Mouse (Mus musculus): Measurements from ENCODE around the gene Bend5. TPM values are rescaled to one million over a fixed set of nuclear protein-coding genes. Genes with fewer than 3 reads are reported as not detected.

The Bend5 gene
- polyA plus RNA-seq, 1 experiment from 2014 or later = 17.7 TPM

DNA sequence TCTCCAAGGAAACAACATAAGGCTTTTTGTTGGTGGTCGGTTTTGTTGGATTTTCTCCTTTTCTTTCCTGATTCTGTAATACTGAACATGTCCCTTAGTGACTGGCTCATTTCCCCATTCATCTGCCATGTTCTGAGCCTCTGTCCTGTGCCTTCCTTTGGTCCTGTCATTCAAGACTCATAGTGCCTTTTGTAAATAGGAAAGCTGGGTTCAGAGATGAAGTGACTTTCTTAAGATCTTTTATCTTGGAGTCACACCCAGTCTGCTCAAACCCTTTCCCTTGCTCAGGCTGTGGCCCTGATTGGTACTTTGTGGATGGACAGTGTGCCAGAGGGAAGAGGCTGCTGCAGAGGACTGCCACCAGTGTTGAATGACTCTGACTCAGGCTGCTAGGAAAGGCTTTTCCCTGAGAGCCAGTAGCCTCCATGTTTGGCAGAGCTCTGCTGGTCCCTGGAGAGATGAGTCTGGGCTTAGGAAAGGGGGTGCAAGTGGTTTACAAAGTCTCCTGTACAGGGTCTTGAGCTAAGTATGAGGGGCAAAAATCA, 29.9 kb downstream of the Bend5 start:
- no peaks in the 10 kb centered on the region for H3K36me3 ChIP-seq (ENCODE audit: control insufficient read depth, insufficient read depth, low read length)
- WGBS (ENCODE audit: insufficient replicate concordance) = 73% methylated on average over 1 of the region's 1 CpGs
- no peaks in the 10 kb centered on the region for H3K27me3 ChIP-seq (ENCODE audit: control insufficient read depth, insufficient read depth, low read length)
- H3K9me3 ChIP-seq (replicated peaks; ENCODE audit: control insufficient read depth, low read length) = no peaks in the 10 kb centered on the region
- H3K4me2 ChIP-seq = no peak overlapping the region
- no peak overlapping the region for H3K4me3 ChIP-seq (ENCODE audit: low read depth, low read length)
- H3K9ac ChIP-seq (ENCODE audit: low read depth, low read length) = no peak overlapping the region
- ATAC-seq (replicated peaks; ENCODE audit: insufficient number of reproducible peaks, low FRiP score, low TSS enrichment) = no peak
- H3K27ac ChIP-seq (ENCODE audit: low read depth, low read length) = no peak overlapping the region
- peaks cover 2% of the 10 kb centered on the region; the same call in 1 of the 2 replicates for H3K4me1 ChIP-seq (ENCODE audit: control insufficient read depth, insufficient read depth, low read length)

DNA sequence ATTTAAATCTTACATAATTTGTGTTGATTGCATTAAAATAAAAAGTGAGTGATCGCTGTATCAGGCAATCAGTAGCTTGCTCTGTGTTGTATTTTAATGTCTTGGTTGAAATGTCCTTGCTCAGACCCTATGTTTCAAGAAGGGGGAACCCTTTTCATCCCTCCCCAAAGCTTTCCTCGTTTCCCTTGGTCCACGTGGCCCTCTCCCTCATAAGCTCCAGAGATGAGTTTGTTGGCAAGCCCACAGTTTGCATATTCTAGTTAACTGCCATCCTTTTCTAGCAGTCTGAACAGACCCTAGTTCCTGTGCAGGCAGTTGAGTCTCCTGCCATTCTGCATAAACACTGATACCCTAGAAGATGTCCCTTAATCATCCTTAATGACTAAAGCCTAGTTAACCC, 33.1 kb downstream of the Bend5 start:
- H3K9me3 ChIP-seq (replicated peaks; ENCODE audit: control insufficient read depth, low read length) = no peaks in the 10 kb centered on the region
- no peak overlapping the region for H3K4me3 ChIP-seq (ENCODE audit: low read depth, low read length)
- no peaks in the 10 kb centered on the region for H3K27me3 ChIP-seq (ENCODE audit: control insufficient read depth, insufficient read depth, low read length)
- no peak for ATAC-seq (replicated peaks; ENCODE audit: insufficient number of reproducible peaks, low FRiP score, low TSS enrichment)
- H3K9ac ChIP-seq (ENCODE audit: low read depth, low read length) = no peak overlapping the region
- H3K4me1 ChIP-seq (ENCODE audit: control insufficient read depth, insufficient read depth, low read length) = peaks cover 12% of the 10 kb centered on the region
- no peak overlapping the region for H3K4me2 ChIP-seq
- H3K36me3 ChIP-seq (ENCODE audit: control insufficient read depth, insufficient read depth, low read length) = no peaks in the 10 kb centered on the region
- 84% methylated on average over 3 of the region's 3 CpGs for WGBS (ENCODE audit: insufficient replicate concordance)
- no peak overlapping the region for H3K27ac ChIP-seq (ENCODE audit: low read depth, low read length)

DNA sequence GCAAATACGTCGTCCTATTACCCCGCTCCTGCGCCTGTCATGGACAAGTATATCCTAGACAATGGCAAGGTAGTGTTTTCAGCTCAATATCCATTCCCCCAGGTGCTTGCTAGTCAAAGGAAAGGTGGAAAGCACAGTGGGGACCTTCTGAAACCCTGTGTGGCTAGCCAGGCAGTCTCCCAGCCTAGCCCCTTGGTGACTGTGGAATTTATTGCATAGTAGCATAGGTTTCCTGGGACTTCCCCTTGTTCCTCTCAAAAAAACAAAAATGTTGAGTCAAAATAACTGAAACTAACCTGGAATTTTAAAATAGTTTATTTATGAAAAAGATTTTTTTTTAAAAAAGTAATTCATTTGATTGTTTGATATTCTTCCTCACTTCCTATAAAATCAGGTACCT, 33.8 kb downstream of the Bend5 start:
- Histone ChIP-seq H3K27ac (ENCODE audit: low read depth, low read length) (no peak overlapping the region), H3K4me2 (no peak overlapping the region), H3K4me1 (ENCODE audit: control insufficient read depth, insufficient read depth, low read length) (peaks cover 12% of the 10 kb centered on the region), H3K4me3 (ENCODE audit: low read depth, low read length) (no peak overlapping the region), H3K9me3 (replicated peaks; ENCODE audit: control insufficient read depth, low read length) (no peaks in the 10 kb centered on the region), H3K27me3 (ENCODE audit: control insufficient read depth, insufficient read depth, low read length) (no peaks in the 10 kb centered on the region), H3K9ac (ENCODE audit: low read depth, low read length) (no peak overlapping the region), H3K36me3 (ENCODE audit: control insufficient read depth, insufficient read depth, low read length) (no peaks in the 10 kb centered on the region)
- no peak for ATAC-seq (replicated peaks; ENCODE audit: insufficient number of reproducible peaks, low FRiP score, low TSS enrichment)
- 90% methylated on average over 4 of the region's 4 CpGs for WGBS (ENCODE audit: insufficient replicate concordance)

DNA sequence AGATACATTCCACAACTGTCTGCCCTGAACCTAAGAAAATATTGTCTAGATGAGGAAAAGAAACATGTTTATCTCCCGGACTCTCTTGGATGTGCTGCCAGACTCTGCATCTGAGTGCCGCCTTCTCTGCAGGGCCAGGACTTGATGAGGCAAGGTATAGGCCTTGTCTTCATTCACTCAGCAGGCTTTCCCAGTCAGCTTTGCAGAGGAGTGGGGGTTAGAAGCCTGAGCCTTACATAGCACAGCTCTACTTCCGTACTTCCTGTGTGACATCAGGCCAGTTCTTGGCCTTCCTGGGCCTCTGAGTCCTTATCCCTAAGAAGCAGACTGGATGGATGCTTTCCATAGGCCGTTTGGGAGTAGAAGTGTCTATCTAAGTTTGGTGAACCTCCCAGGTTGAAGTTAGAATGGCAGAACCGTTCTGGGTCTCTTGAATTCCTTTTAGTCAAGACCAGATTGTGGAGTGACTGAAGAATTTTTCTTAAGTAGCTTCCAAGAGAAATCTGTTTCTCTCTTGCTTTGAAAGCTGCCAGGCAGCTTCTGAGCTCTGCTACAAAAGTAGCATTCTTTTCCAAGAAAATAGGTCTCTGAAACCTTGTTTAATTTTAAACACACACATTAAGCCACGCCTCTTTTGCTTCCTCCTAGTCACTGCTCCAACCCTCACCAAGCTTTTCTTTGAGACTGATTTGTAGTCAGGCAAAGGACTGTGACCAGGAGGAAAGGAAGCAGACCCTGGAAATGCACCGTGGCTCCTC, 34.8 kb downstream of the Bend5 start:
- ATAC-seq (replicated peaks; ENCODE audit: insufficient number of reproducible peaks, low FRiP score, low TSS enrichment) = no peak
- H3K4me2 ChIP-seq = no peak overlapping the region
- no peaks in the 10 kb centered on the region for H3K27me3 ChIP-seq (ENCODE audit: control insufficient read depth, insufficient read depth, low read length)
- no peak overlapping the region for H3K9ac ChIP-seq (ENCODE audit: low read depth, low read length)
- no peak overlapping the region for H3K4me3 ChIP-seq (ENCODE audit: low read depth, low read length)
- peaks cover 12% of the 10 kb centered on the region for H3K4me1 ChIP-seq (ENCODE audit: control insufficient read depth, insufficient read depth, low read length)
- WGBS (ENCODE audit: insufficient replicate concordance) = 51% methylated on average over 7 of the region's 7 CpGs
- H3K36me3 ChIP-seq (ENCODE audit: control insufficient read depth, insufficient read depth, low read length) = 0 out of 2 replicates have a peak, but pooled peaks cover 5% of the 10 kb centered on the region
- H3K27ac ChIP-seq (ENCODE audit: low read depth, low read length) = no peak overlapping the region
- H3K9me3 ChIP-seq (replicated peaks; ENCODE audit: control insufficient read depth, low read length) = no peaks in the 10 kb centered on the region

DNA sequence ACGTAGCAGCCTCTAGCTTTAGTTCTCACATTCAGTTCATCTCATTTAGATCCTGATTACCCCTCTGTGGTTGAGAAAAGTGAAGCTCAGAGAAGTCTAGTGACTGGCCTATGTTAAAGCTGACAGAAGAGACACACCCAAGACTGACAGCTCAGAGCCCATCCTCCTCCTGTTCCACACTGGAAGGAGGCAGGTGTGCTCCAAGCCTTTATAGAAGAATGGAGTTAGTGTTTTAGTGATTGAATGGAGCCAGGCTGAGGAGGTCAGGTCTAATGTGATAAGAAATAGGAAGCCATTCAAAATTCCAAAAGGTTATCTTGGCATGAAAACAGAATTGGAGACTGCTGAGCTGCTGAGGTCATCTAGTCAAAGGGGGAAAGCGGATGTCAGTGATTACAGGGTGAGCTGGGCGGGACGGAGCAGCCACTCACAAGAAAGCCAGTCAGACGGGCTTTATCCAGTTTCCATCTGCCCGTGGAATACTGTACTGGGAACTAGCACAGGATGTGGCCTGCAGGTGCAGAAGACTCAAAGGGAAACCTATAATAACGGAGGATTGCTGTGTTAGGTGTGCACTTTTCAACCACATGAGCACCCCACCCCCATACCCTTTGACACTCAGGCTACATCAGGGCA, 36.6 kb downstream of the Bend5 start:
- Histone ChIP-seq H3K9ac (ENCODE audit: low read depth, low read length) (no peak overlapping the region), H3K27ac (ENCODE audit: low read depth, low read length) (no peak overlapping the region), H3K4me2 (no peak overlapping the region), H3K36me3 (ENCODE audit: control insufficient read depth, insufficient read depth, low read length) (peaks cover 5% of the 10 kb centered on the region; the same call in 1 of the 2 replicates), H3K27me3 (ENCODE audit: control insufficient read depth, insufficient read depth, low read length) (no peaks in the 10 kb centered on the region), H3K4me1 (ENCODE audit: control insufficient read depth, insufficient read depth, low read length) (peaks cover 12% of the 10 kb centered on the region), H3K9me3 (replicated peaks; ENCODE audit: control insufficient read depth, low read length) (no peaks in the 10 kb centered on the region), H3K4me3 (ENCODE audit: low read depth, low read length) (no peak overlapping the region)
- ATAC-seq (replicated peaks; ENCODE audit: insufficient number of reproducible peaks, low FRiP score, low TSS enrichment) = peak; percentile 33; the same call in 1 of the 2 replicates
- 38% methylated on average over 7 of the region's 7 CpGs for WGBS (ENCODE audit: insufficient replicate concordance)

DNA sequence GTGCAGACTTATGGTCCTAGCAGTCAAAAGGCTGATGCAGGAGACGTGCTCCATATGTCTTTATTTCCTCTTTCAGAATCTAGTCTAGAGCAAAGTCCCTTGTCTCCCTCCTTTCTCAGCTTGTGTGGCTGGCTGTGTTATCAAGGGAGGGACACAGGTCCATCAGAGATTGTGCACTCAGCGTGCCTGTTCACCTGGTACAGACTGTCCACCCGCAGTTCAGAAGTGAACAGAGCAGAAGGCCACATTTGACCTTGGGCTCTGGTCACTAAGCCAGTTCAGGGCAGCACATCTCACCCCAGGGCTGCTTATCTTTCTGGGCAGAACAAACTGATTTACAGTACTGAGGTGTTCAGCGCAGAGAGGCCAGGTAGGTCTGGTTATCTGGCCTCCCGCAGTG, 37.4 kb downstream of the Bend5 start:
- Histone ChIP-seq H3K36me3 (ENCODE audit: control insufficient read depth, insufficient read depth, low read length) (peaks cover 5% of the 10 kb centered on the region; the same call in 1 of the 2 replicates), H3K27me3 (ENCODE audit: control insufficient read depth, insufficient read depth, low read length) (no peaks in the 10 kb centered on the region), H3K27ac (ENCODE audit: low read depth, low read length) (no peak overlapping the region), H3K4me1 (ENCODE audit: control insufficient read depth, insufficient read depth, low read length) (peaks cover 14% of the 10 kb centered on the region), H3K9ac (ENCODE audit: low read depth, low read length) (no peak overlapping the region), H3K9me3 (replicated peaks; ENCODE audit: control insufficient read depth, low read length) (no peaks in the 10 kb centered on the region), H3K4me2 (no peak overlapping the region), H3K4me3 (ENCODE audit: low read depth, low read length) (no peak overlapping the region)
- 78% methylated on average over 5 of the region's 5 CpGs for WGBS (ENCODE audit: insufficient replicate concordance)
- no peak for ATAC-seq (replicated peaks; ENCODE audit: insufficient number of reproducible peaks, low FRiP score, low TSS enrichment)

DNA sequence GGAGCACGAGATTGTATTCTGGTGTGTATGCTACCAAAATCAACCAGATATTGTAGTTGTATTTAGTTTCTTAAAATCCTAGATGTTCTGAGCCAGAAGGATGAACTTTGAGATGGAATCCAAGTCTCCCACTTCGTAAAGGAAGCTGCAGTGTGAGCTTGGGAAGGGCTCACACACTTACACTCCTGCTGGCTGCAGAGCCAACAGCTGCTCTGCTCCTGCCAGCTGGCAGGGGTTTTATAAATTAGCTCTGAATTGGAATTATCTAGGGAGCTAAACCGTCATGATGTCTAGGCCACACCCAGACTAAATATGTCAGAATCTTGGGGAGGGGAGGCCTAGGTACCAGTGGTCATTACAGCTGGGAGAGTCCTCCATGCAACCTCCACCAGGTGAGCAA, 38.5 kb downstream of the Bend5 start:
- Histone ChIP-seq H3K27ac (ENCODE audit: low read depth, low read length) (no peak overlapping the region), H3K4me1 (ENCODE audit: control insufficient read depth, insufficient read depth, low read length) (peaks cover 14% of the 10 kb centered on the region), H3K27me3 (ENCODE audit: control insufficient read depth, insufficient read depth, low read length) (no peaks in the 10 kb centered on the region), H3K4me2 (no peak overlapping the region), H3K4me3 (ENCODE audit: low read depth, low read length) (no peak overlapping the region), H3K9me3 (replicated peaks; ENCODE audit: control insufficient read depth, low read length) (no peaks in the 10 kb centered on the region), H3K9ac (ENCODE audit: low read depth, low read length) (no peak overlapping the region), H3K36me3 (ENCODE audit: control insufficient read depth, insufficient read depth, low read length) (peaks cover 5% of the 10 kb centered on the region; the same call in 1 of the 2 replicates)
- 81% methylated on average over 3 of the region's 3 CpGs for WGBS (ENCODE audit: insufficient replicate concordance)
- ATAC-seq (replicated peaks; ENCODE audit: insufficient number of reproducible peaks, low FRiP score, low TSS enrichment) = no peak

DNA sequence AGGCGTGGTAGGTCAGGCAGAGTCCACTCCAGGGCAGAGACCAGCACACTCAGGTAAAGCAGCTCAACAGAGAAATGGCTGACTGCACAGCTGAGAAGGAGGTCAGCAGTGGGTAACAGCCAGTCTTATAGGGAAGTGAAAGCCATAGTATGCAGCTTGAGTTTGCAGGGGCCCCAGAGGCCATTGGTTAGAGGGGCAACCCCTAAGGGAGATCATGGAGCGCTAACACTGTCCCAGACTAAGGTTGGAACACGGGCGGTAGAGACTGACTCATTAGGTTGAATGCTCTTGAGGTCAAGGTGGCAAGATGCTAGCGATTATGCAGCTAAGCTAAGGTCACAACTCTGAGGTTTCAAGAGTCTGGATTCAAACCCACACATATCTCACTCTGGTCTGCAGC, 40.8 kb downstream of the Bend5 start:
- H3K4me3 ChIP-seq (ENCODE audit: low read depth, low read length) = no peak overlapping the region
- H3K4me1 ChIP-seq (ENCODE audit: control insufficient read depth, insufficient read depth, low read length) = peaks cover 14% of the 10 kb centered on the region
- H3K9ac ChIP-seq (ENCODE audit: low read depth, low read length) = no peak overlapping the region
- ATAC-seq (replicated peaks; ENCODE audit: insufficient number of reproducible peaks, low FRiP score, low TSS enrichment) = no peak
- no peak overlapping the region for H3K27ac ChIP-seq (ENCODE audit: low read depth, low read length)
- no peaks in the 10 kb centered on the region for H3K9me3 ChIP-seq (replicated peaks; ENCODE audit: control insufficient read depth, low read length)
- no peaks in the 10 kb centered on the region for H3K27me3 ChIP-seq (ENCODE audit: control insufficient read depth, insufficient read depth, low read length)
- no peak overlapping the region for H3K4me2 ChIP-seq
- peaks cover 5% of the 10 kb centered on the region; the same call in 1 of the 2 replicates for H3K36me3 ChIP-seq (ENCODE audit: control insufficient read depth, insufficient read depth, low read length)
- 84% methylated on average over 5 of the region's 5 CpGs for WGBS (ENCODE audit: insufficient replicate concordance)

Data from heart, embryonic 11.5 days (tissue).